Mouse (Mus musculus) frontal cortex, postnatal 25 days (tissue): ENCODE measurements around the gene Phb.

Experiments used
- DNase-seq, 2 experiments: peaks; one replicate each; pipeline ENCODE4 v3.0.0; 2022; ENCODE audit warnings: low spot score in 2 of 2

Phb gene

GRCm38 (mm10) chr11:95712563-95713224, 45.9 kb downstream of the Phb start, which contains the start of gene Zfp652:
TSS of gene Zfp652 (plus strand) at chr11:95712673.
- peak; percentile 51 to 66 for DNase-seq

- DNase-seq: peak; percentile 44 to 52
Measured at GRCm38 (mm10) chr11:95713225-95713810, 46.6 kb downstream of the Phb start.

GRCm38 (mm10) chr11:95713811-95714241, 47.1 kb downstream of the Phb start:
- DNase-seq: no peak

GRCm38 (mm10) chr11:95714411-95714810, 47.7 kb downstream of the Phb start:
- DNase-seq: no peak

- no peak for DNase-seq
Measured at GRCm38 (mm10) chr11:95716136-95716535, 49.4 kb downstream of the Phb start.

GRCm38 (mm10) chr11:95719356-95719755, 52.6 kb downstream of the Phb start:
- DNase-seq: no peak

GRCm38 (mm10) chr11:95723287-95723686, 56.5 kb downstream of the Phb start, which contains the start of gene B130006D01Rik:
TSS of gene B130006D01Rik (plus strand) at chr11:95723587.
- DNase-seq: no peak

- DNase-seq: no peak
Measured at GRCm38 (mm10) chr11:95724466-95724865, 57.7 kb downstream of the Phb start.

GRCm38 (mm10) chr11:95726156-95726555, 59.4 kb downstream of the Phb start:
- no peak for DNase-seq

GRCm38 (mm10) chr11:95727947-95728346, 61.2 kb downstream of the Phb start:
- no peak for DNase-seq

- DNase-seq: no peak
Measured at GRCm38 (mm10) chr11:95728916-95729907, 62.5 kb downstream of the Phb start.
